Mouse (Mus musculus): ENCODE measurements around the gene Ttll9.

The Ttll9 gene

GRCm38 (mm10) chr2:152962091-152962793 lies at the start of gene Ttll9:
Gene Ttll9, plus strand, starts transcription at chr2:152962485.
- in situ Hi-C loops (cut with MboI): no loop called here

- in situ Hi-C loops (cut with MboI): no loop called here
Observed at GRCm38 (mm10) chr2:152913471-152913870, 48.8 kb upstream of the Ttll9 start.

GRCm38 (mm10) chr2:152914310-152915120 lies 47.8 kb upstream of the Ttll9 start:
- in situ Hi-C loops (cut with MboI): no loop called here

GRCm38 (mm10) chr2:152915453-152915852 lies 46.8 kb upstream of the Ttll9 start:
- in situ Hi-C loops (cut with MboI): no loop called here

GRCm38 (mm10) chr2:152916111-152916510 lies 46.2 kb upstream of the Ttll9 start:
- in situ Hi-C loops (cut with MboI): no loop called here

GRCm38 (mm10) chr2:152917671-152918070 lies 44.6 kb upstream of the Ttll9 start:
- in situ Hi-C loops (cut with MboI): no loop called here

GRCm38 (mm10) chr2:152922376-152922775 lies 39.9 kb upstream of the Ttll9 start:
- in situ Hi-C loops (cut with MboI): no loop called here

GRCm38 (mm10) chr2:152923621-152924020 lies 38.7 kb upstream of the Ttll9 start:
- in situ Hi-C loops (cut with MboI): no loop called here

GRCm38 (mm10) chr2:152924128-152924527 lies 38.2 kb upstream of the Ttll9 start:
- in situ Hi-C loops (cut with MboI): no loop called here

GRCm38 (mm10) chr2:152924543-152924942 lies 37.7 kb upstream of the Ttll9 start:
- in situ Hi-C loops (cut with MboI): no loop called here

- in situ Hi-C loops (cut with MboI): no loop called here
Observed at GRCm38 (mm10) chr2:152925189-152925872, 37.0 kb upstream of the Ttll9 start.

GRCm38 (mm10) chr2:152926896-152927295 lies 35.4 kb upstream of the Ttll9 start:
- in situ Hi-C loops (cut with MboI): no loop called here

- in situ Hi-C loops (cut with MboI): no loop called here
Observed at GRCm38 (mm10) chr2:152927371-152927770, 34.9 kb upstream of the Ttll9 start.

GRCm38 (mm10) chr2:152928219-152928987 lies 33.9 kb upstream of the Ttll9 start:
- in situ Hi-C loops (cut with MboI): no loop called here

GRCm38 (mm10) chr2:152928988-152929370 lies 33.3 kb upstream of the Ttll9 start:
- in situ Hi-C loops (cut with MboI): no loop called here

GRCm38 (mm10) chr2:152930276-152930675 lies 32.0 kb upstream of the Ttll9 start:
- in situ Hi-C loops (cut with MboI): no loop called here

GRCm38 (mm10) chr2:152931456-152932160 lies 30.7 kb upstream of the Ttll9 start:
- in situ Hi-C loops (cut with MboI): no loop called here

- in situ Hi-C loops (cut with MboI): no loop called here
Observed at GRCm38 (mm10) chr2:152933048-152933447, 29.2 kb upstream of the Ttll9 start, which contains the start of gene Foxs1. Gene Foxs1, minus strand, starts transcription at chr2:152933208.

GRCm38 (mm10) chr2:152933614-152934013 lies 28.7 kb upstream of the Ttll9 start:
- in situ Hi-C loops (cut with MboI): no loop called here

- in situ Hi-C loops (cut with MboI): no loop called here
Observed at GRCm38 (mm10) chr2:152939846-152940245, 22.4 kb upstream of the Ttll9 start.

GRCm38 (mm10) chr2:152941106-152941505 lies 21.2 kb upstream of the Ttll9 start:
- in situ Hi-C loops (cut with MboI): no loop called here

Measured in mature B cell (primary cell).